Mouse (Mus musculus): ENCODE measurements around the gene Map2k2. TPM values are rescaled to one million over a fixed set of nuclear protein-coding genes. Genes with fewer than 3 reads are reported as not detected.

Map2k2 gene
- total and polyA plus RNA-seq, 3 experiments = 147 to 212 TPM; not detected in 1

- TF ChIP-seq ZC3H11A (IDR thresholded peaks at IDR 0.05; ENCODE audit: low read depth, low read length) = no peak
- TF ChIP-seq NELFE (IDR thresholded peaks at IDR 0.05; ENCODE audit: low read depth, low read length) = peak; percentile 64
Observed at GRCm38 (mm10) chr10:81135831-81136705, 30.4 kb downstream of the Map2k2 start (continued).

- H3K9me3 ChIP-seq (replicated peaks; ENCODE audit: insufficient read depth, low read length) = no peaks in the 10 kb centered on the region
- H3K27me3 ChIP-seq (ENCODE audit: control insufficient read depth in 1 of 2, insufficient read depth in 2 of 2, low read length in 2 of 2) = no peaks in the 10 kb centered on the region
- peak overlapping the region; percentile 96 for H3K27ac ChIP-seq (ENCODE audit: control insufficient read depth, low read depth, low read length)
- peak overlapping the region; percentile 95 for H3K9ac ChIP-seq (ENCODE audit: control insufficient read depth, low read depth, low read length, poor library complexity, severe bottlenecking)
- peaks cover 51% of the 10 kb centered on the region for H3K79me2 ChIP-seq (ENCODE audit: control insufficient read depth, insufficient read depth, low read length, poor library complexity)
- peak overlapping the region; percentile 88 to 97 for H3K4me3 ChIP-seq (ENCODE audit: control insufficient read depth in 1 of 2, insufficient read depth in 1 of 2, low read depth in 2 of 2, low read length in 2 of 2)
- H3K36me3 ChIP-seq (ENCODE audit: control insufficient read depth in 1 of 2, insufficient read depth in 2 of 2, low read length in 2 of 2) = peaks cover 0 to 16% of the 10 kb centered on the region in 2 experiments; a peak in 3 of 4 replicates
- DNase-seq (ENCODE audit: low read depth, low spot score) = peak; percentile 83
- H3K4me1 ChIP-seq (ENCODE audit: control insufficient read depth in 1 of 2, insufficient read depth in 2 of 2, low read length in 2 of 2) = peaks cover 2 to 14% of the 10 kb centered on the region in 2 experiments; a peak in 3 of 4 replicates
- no peak for TF ChIP-seq MYC (IDR thresholded peaks at IDR 0.05; ENCODE audit: low read depth, low read length)
- no peak for TF ChIP-seq GABPA (IDR thresholded peaks at IDR 0.05; ENCODE audit: low read depth, low read length)
- no peak for TF ChIP-seq MAFK (IDR thresholded peaks at IDR 0.05; ENCODE audit: borderline replicate concordance, low read depth, low read length)
- no peak for TF ChIP-seq NELFE (IDR thresholded peaks at IDR 0.05; ENCODE audit: low read depth, low read length)
- no peak for TF ChIP-seq TAL1 (IDR thresholded peaks at IDR 0.05; ENCODE audit: low read length)
- TF ChIP-seq MYB (IDR thresholded peaks at IDR 0.05; ENCODE audit: low read depth, low read length) = no peak
- no peak for TF ChIP-seq KAT2A (conservative IDR thresholded peaks at IDR 0.05; ENCODE audit: low read depth, low read length)
- TF ChIP-seq CHD2 (IDR thresholded peaks at IDR 0.05; ENCODE audit: low read length) = no peak
- TF ChIP-seq BHLHE40 (IDR thresholded peaks at IDR 0.05; ENCODE audit: borderline replicate concordance, low read depth, low read length) = peak; percentile 49; the same call in 1 of the 2 replicates
- 0 out of 4 replicates have a peak, but pooled peaks of 1 of the 2 experiments have one; percentile 0 for TF ChIP-seq POLR2A (IDR thresholded peaks at IDR 0.05; ENCODE audit: control insufficient read depth in 1 of 2, insufficient read depth in 1 of 2, low read depth in 1 of 2, low read length in 2 of 2, poor library complexity in 1 of 2)
- no peak for TF ChIP-seq SMC3 (IDR thresholded peaks at IDR 0.05; ENCODE audit: low read depth, low read length)
- no peak for TF ChIP-seq CTCF (IDR thresholded peaks at IDR 0.05 in 2 of 3, conservative IDR thresholded peaks at IDR 0.05 in 1 of 3; ENCODE audit: control insufficient read depth in 1 of 3, insufficient read depth in 1 of 3, low read depth in 2 of 3, low read length in 3 of 3, poor library complexity in 1 of 3, severe bottlenecking in 1 of 3)
- TF ChIP-seq MXI1 (IDR thresholded peaks at IDR 0.05; ENCODE audit: low read depth, low read length) = 0 out of 2 replicates have a peak, but pooled peaks have one; percentile 44
- no peak for TF ChIP-seq ZMIZ1 (IDR thresholded peaks at IDR 0.05; ENCODE audit: low read depth, low read length)
- peak; percentile 64; the same call in 1 of the 2 replicates for TF ChIP-seq MAZ (IDR thresholded peaks at IDR 0.05; ENCODE audit: low read depth, low read length)
- 0 out of 2 replicates have a peak, but pooled peaks have one; percentile 4 for TF ChIP-seq USF1 (IDR thresholded peaks at IDR 0.05; ENCODE audit: low read depth, low read length)
- TF ChIP-seq NRF1 (IDR thresholded peaks at IDR 0.05; ENCODE audit: insufficient read depth, low read depth, low read length, poor library complexity, severe bottlenecking) = no peak
- TF ChIP-seq TBP (IDR thresholded peaks at IDR 0.05; ENCODE audit: low read depth, low read length) = peak; percentile 9; the same call in 1 of the 2 replicates
- no peak for TF ChIP-seq TCF12 (IDR thresholded peaks at IDR 0.05; ENCODE audit: low read depth, low read length)
- TF ChIP-seq EP300 (IDR thresholded peaks at IDR 0.05; ENCODE audit: low read depth in 1 of 2, low read length in 2 of 2) = no peak
- TF ChIP-seq MAX (IDR thresholded peaks at IDR 0.05; ENCODE audit: low read length) = no peak
- TF ChIP-seq JUND (IDR thresholded peaks at IDR 0.05; ENCODE audit: low read depth, low read length) = no peak
- TF ChIP-seq ZNF384 (IDR thresholded peaks at IDR 0.05; ENCODE audit: low read depth, low read length) = no peak
- TF ChIP-seq RAD21 (IDR thresholded peaks at IDR 0.05; ENCODE audit: low read depth, low read length) = no peak
- TF ChIP-seq ZC3H11A (IDR thresholded peaks at IDR 0.05; ENCODE audit: low read depth, low read length) = no peak
- TF ChIP-seq CHD1 (IDR thresholded peaks at IDR 0.05; ENCODE audit: low read depth, low read length) = 0 out of 2 replicates have a peak, but pooled peaks have one; percentile 11
- TF ChIP-seq RCOR1 (IDR thresholded peaks at IDR 0.05; ENCODE audit: low read depth, low read length) = no peak
- no peak; the same call in 1 of the 2 replicates for TF ChIP-seq SIN3A (IDR thresholded peaks at IDR 0.05; ENCODE audit: low read length)
- no peak; the same call in 1 of the 2 replicates for TF ChIP-seq ETS1 (IDR thresholded peaks at IDR 0.05; ENCODE audit: low read depth, low read length)
- no peak; the same call in 1 of the 2 replicates for TF ChIP-seq E2F4 (IDR thresholded peaks at IDR 0.05; ENCODE audit: borderline replicate concordance, low read depth, low read length)
- no peak for TF ChIP-seq UBTF (IDR thresholded peaks at IDR 0.05; ENCODE audit: borderline replicate concordance, insufficient read depth, low read depth, low read length)
- TF ChIP-seq HCFC1 (IDR thresholded peaks at IDR 0.05; ENCODE audit: low read depth, low read length) = no peak
Observed at GRCm38 (mm10) chr10:81136706-81137231, 31.1 kb downstream of the Map2k2 start.

Measured in MEL (cell line).